Mouse (Mus musculus) G1E (cell line): Measurements from ENCODE around the gene Atp1b2.

ENCODE experiments used
- CTCF ChIP-seq: IDR thresholded peaks from 2 replicates; pipeline ENCODE4 v1.5.1; 2012; ENCODE audit warnings: low read depth, low read length, inconsistent platforms, mixed read lengths
- GATA1 ChIP-seq: IDR thresholded peaks from 2 replicates; pipeline ENCODE4 v1.6.1; 2012; ENCODE audit warnings: borderline replicate concordance, low read length, inconsistent platforms, mixed read lengths
- POLR2AphosphoS5 ChIP-seq: IDR thresholded peaks from 2 replicates; pipeline ENCODE4 v1.6.1; 2012; ENCODE audit warnings: low read depth, low read length, inconsistent platforms; ENCODE audit not compliant: insufficient replicate concordance

GRCm38 (mm10) chr11:69620394-69621081, 14.8 kb upstream of the Atp1b2 start:
- TF ChIP-seq CTCF (no peak), POLR2AphosphoS5 (no peak), GATA1 (no peak)
